Mouse (Mus musculus) cerebellum, adult 8-10 months (tissue): ENCODE results near the gene Fbxo34.
"Not testable (repeated sequence)": the region's sequence is repeated elsewhere in the genome, so short reads cannot be mapped to it uniquely, and the experiment has no call there.

Source experiments
- DNase-seq: peaks from one replicate; pipeline ENCODE4 v3.0.0; 2022

Fbxo34 gene

DNA sequence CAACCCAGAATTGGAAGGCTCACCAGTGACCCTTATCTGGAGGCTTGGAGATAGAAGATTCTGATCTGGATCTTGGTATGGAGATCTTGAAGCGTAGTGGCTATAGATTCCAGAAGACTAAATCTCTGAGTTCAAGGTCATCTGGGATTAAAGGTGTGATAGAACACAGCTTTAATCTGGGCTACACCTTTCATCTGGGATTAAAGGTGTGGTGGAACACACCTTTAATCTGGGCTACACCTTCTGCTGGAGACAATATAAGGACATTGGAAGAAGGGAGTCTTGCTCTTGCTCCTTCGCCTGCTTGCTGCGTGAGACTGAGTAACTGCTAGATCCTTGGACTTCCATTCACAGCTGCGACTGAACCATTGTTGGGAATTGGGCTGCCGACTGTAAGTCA lies at the start of gene Fbxo34:
Gene Fbxo34, plus strand, starts transcription at position 301 of the 400 bp plus-strand sequence.
- not testable (repeated sequence) for DNase-seq

DNA sequence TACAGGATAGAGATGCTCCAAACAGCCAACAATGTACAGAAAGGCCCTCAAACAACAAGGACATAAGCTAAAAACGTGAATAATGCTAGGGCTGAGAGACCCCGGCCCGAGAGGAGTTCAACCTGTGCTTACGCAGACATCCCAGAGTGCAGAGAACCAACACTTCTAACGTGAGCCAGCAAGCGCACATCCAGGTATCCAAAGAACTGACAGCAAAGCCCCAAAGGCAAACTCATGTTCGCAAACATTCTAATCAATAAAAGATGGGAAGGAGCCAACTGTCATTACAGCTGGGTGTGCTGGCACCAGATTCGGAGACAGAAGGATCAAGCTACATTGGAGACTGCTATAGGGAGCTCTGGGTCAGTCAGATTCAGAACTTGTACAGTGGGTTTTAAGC lies 47.5 kb upstream of the Fbxo34 start:
- no peak for DNase-seq

DNA sequence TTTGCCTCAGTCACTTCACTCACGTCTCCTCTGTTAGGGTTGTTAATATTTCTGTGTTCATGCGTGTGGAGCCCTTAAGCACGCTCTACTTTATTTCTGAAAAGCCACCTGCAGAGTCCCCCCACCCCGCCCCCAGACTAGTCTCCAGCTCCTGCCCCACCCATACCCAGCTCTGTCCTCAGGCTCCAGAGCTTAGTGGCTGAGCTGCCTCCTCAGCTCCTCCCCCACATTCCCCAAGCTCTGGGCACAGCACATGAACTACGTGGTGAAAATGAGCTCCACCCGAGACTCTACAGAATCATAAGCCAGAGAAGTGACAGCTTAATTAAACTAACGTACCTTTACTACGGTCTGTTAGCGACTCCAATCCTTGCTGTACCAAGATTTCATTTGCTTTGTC lies 44.2 kb upstream of the Fbxo34 start:
- no peak for DNase-seq

DNA sequence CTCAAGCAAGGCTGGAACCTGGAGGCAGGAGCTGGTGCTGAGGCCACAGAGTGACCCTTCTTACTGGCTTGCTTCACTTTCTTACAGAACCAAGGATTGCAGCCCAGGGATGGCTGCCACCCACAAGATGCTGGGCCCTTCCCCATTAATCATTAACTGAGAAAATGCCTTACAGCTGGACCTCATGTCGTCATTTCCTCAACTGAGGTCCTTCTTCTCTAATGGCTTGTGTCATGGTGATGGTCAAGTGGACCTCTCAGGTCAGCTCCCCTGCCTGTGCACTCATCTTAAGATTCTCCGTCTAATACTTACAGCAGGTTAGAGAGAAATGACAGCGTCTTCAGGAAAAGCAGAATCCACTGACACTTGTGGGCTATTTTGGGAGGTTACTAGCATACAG lies 32.9 kb upstream of the Fbxo34 start:
- no peak for DNase-seq

DNA sequence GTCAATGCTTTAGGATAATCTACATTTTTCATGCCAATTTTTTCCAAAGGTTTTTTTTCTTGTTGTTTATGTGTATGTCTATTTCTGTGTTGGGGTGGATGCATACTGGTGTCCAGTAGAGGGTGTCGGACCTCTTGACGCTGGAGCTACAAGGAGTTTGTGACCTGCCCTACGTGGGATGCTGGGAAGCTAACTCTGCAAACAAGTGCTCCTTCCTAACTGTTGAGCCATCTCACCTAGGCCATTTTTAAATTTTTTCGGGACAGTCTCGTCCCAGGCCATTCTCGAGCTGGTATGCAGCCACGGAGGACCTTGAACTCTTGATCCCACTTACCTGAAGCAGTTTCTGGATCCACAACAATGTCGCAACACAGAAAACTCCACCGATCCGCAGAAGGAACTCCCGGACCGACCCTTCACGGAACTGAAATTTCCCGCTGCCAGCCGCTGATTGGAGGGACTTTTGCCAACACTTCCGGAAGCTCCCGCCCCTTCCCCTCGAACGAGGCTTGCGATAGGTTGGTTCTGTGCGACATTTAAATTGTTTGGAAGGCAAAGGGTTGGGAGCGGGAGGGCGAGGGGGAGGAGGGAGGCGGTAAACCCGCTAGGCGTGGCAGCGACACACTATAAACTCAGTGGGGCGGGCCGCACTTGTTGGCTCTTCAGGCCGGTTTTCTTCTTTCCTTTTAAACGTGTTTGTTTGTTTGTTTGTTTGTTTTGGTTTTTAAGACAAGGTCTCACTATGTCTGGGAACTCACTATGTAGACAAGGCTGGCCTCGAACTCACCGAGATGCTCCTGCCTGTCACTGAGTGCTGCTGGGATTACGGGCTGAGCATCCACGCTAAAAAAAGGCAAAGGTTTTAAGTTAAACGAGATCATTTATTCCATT lies 32.2 kb upstream of the Fbxo34 start, which contains the start of gene Dlgap5:
Gene Dlgap5, minus strand, starts transcription at position 633 of the 891 bp plus-strand sequence.
- peak; percentile 84 for DNase-seq

DNA sequence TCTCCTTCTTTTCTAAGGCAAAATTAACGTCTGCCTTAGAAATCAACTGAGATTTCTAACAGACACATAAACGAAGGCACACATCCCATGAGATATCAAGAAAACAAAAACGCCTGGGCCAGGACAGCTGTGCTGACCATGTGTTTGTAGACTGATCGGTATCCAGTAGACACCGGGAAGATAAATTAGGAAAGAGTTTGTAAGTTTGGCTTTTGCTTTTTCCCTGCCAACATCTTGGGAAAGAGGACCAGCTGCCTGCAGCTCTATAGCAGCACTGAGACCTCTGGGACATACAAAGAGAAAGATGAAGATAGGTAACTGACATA lies 31.6 kb upstream of the Fbxo34 start:
- DNase-seq, result no peak

DNA sequence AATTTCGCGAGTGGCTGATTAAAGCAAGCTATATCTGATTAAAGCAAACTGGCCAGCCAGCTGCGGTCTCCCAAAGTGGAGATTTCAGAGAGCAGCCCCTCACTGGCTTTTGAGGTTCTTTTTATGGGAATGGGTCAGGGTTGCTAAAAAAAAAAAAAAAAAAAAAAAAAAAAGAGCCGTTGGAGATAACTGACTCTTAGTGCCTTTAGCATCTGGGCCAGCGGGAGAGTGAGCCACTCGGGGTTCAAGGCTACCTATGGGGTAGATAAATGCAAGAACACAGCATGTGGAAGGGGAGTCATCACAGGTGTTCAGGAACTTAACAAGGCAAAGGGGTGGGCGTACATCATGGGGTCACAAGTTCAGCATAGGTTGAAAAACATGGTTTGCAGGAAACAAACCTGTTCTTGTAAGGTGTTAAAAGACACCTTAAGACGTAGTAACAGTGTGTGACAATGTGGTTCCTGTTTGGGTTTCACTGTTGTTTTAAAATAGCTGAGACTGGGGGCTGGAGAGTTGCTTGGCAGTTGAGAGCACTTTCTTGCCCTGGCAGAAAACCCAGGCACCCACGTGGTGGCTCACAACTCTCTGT lies 31.1 kb upstream of the Fbxo34 start:
- DNase-seq, result no peak

DNA sequence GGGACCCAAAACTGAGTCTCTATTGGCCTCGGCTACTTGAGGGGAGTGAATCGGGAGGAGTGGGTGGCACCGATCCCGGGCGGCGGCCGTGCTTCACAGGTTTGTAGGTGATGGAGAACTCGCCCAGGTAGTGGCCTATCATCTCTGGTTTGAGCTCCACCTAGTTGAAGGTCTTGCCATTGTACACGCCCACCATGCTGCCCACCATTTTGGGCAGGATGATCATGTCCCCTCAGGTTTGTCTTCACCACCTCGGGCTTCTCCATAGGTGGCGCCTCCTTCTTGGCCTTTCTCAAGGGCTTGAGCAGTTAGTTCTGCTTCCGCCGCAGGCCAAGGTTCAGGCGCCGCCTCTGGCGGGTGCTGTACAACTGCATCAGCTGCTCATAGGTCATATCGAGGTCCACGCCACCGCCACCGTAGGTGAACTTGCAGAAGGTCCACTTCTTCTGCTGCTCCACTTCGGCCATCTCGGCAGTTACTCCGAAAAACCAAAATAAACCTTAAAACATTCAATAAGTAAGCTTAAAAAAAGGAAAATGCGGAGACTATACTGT lies 30.4 kb upstream of the Fbxo34 start:
- DNase-seq, result no peak

DNA sequence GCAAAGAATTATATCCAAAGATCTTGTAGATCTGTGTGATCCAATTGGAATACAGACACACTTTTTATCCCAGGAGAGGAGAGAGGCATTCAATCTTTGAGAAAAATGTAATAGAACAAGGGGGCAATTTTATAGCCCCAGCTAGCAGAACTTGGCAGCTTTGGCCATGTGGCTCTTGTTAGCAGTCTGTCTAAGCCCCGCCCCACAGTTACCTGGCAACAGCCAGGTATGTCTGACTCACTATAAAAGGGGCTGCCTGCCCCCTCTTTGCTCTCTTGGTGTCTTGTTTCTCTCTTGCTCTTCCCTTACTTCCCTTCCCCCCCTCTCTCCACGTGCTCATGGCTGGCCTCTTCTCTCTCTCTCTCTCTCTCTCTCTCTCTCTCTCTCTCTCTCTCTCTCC lies 28.6 kb upstream of the Fbxo34 start:
- no peak for DNase-seq

DNA sequence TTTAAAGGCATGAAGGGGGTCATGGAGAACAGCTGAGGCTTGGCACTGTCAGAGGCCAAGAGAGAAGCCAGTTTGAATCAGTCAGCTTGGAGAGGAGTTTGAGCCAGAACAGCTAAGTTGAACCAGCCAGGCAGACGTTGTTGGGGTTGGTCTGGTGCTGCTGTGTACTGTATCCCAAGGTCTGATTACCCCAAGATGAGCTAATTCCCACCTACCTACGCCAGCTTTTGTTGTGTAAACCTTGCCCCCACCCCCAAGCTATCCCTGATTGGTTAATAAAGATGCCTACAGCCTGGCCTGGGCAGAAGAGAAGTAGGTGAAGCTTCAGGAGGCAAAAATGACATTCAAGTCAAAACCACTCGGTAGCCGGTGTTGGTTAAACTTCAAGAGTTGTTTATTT lies 27.8 kb upstream of the Fbxo34 start:
- DNase-seq, result no peak

DNA sequence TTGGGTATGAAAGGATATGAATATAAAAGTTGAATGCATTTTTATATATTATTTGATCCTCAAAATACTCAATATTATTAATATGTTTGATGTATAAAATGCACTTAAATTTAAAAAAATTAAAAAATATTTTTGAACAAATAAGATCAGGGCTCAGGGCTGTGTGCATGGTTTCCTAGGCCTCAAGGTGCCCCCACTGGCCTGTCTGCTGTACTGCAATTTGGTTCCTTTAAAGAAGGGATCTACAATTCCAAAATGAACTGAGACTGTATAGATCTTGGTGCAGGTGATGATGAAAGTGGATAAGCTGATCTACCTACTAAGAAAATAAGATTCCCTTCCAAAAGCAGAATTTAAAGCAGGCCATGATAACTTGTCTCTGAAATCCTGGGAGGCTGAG lies 17.2 kb upstream of the Fbxo34 start:
- DNase-seq, result no peak

DNA sequence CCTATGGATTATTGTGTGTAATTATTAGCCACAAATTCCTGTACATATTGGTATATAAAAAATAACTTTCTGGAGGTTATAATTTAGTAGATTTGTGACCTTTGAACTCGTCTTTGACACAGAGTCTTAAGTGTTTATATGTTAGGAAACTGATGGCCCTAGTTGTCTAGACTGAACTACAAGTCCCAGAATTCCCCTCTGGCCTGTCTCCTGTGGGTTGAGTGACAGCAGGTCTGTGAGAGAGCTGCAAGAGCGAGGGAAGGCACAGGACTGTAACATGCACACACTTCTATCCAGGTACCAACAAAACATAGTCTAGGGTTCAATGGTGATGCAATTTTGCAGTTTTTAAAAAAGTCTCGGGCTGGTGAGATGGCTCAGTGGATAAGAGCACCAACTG lies 11.3 kb upstream of the Fbxo34 start:
- no peak for DNase-seq

DNA sequence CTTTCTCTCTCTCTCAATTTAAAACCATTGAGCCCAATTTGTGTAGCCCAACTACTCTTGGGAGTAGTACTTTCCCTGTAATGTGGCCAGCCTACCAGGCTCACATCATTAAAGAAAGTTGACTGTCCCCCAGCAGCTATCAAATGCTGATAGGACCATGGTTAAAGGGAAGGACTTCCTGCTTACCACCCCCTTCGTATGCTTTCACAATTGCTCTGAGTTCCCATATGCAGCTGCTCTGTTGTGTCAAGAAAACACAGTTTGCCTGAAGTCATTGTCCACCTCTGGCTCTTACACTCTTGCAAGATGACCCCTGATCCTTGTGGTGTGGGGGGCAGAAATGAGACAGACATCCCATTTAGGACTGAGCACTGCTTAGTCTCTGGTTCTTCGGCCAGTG lies 5.3 kb upstream of the Fbxo34 start:
- DNase-seq, result no peak

DNA sequence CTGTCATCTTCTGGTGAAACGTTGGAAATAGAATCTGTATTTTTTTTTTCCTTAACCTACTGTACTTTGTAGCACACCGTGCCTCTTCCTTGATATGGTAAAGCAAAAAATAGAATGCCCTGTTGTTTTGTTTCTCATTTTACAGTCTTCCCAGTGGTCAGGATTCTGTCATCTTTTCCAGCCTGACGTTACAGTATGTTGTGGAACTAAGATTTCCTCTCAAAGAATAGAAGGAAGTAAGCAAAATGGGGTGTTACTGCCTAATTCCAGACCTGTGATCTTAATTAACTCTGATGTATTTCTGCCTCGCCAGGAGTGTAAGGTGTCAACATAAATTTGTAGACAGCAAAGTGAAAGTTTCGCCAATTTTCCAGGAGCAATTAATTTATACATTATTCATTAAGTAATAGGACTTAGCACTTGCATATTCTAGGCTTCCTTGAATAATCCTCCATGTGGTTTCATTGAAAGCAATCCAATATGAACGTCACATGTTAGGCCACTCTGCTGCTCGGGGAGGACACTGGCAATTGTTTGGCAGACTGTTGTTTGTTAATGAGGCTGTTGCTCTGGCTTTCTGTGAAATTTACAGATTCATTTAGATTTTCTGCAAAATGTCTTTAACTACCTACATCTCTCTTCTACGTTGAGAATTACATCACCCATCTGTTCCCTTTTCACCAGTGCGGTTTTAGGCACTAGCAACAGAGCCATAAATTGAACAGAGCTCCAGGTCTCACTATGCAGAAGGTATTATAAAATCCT lies 4.7 kb upstream of the Fbxo34 start:
- no peak for DNase-seq

DNA sequence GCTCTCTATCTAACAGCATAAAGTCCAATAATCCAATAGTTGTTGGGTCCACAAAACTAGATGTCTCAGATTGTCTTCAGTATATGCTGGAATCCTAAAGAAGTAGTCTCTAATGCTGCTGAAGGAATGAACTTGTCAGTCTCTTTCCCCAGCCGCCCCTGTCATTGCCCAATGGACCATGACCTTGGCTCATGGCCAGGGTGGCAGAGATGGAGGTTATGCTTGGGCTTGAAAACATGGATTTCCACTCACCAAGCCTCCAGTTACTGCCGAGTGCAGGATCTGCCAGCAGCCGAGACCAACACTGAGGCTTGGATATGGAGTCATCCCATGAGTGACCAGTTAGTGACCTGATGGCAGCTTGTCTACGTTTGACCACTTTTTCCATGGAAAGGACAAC lies 9.3 kb downstream of the Fbxo34 start:
- DNase-seq, result no peak

DNA sequence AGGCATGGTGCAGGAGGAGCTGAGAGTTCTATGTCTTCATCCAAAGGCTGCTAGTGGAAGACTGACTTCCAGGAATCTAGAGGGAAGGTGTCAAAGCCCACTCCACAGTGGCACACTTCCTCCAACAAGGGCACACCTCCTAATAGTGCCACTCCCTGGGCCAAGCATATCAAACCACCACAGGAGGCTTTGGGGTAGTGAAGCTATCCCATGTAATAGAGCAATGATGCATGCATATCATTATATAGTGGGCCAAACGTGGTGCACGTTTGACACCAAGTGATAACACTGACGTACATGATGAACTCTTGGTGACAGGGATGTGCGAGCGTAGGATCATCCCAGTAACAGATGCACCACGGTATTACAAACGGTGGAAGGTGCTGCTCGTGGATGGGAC lies 11.8 kb downstream of the Fbxo34 start:
- DNase-seq, result no peak

DNA sequence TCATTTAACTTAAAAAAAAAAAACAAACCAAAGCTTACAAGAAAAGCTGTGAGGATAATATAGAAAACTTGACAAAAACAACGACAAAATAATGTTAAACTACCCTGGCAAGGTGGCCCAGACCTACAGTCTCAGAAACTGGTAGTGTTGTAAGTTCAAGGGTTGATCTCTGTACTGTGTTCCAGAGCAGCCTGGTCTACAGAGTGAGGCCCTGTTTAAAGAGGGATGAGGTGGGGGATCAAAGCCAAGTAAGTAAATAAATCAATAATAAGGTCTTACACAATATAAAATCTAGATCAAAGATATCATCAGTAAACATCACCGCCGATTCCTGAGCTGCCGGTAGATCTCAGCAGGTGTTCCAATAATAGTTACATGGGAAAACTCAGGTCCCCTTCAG lies 12.2 kb downstream of the Fbxo34 start:
- DNase-seq, result no peak

DNA sequence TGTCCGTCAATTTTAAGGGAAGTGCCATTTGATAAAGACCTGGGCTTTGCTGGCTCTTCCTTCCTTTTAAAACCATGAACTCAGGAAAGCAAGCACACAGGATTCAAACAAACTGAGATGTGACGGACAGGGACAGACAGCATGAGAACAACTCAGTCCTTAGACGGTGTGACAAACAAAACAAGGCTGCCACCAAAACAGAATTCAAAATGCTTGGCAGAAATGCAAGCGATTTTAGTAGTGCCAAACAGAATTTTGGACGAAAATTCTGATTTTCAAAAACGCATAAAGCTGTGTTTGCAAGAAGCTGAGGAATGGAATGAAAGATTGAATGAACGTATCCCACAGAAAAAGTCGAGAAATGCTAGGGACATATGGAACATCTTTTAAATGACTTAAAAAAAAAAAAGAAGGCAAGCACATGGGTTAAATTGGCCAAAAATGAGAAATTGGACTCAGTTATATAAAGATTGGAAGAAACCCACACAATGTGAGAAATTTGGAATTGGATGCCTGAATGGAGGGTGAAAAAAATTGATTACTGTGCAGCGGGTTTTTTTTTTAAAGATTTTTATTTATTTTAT lies 12.7 kb downstream of the Fbxo34 start:
- no peak for DNase-seq

DNA sequence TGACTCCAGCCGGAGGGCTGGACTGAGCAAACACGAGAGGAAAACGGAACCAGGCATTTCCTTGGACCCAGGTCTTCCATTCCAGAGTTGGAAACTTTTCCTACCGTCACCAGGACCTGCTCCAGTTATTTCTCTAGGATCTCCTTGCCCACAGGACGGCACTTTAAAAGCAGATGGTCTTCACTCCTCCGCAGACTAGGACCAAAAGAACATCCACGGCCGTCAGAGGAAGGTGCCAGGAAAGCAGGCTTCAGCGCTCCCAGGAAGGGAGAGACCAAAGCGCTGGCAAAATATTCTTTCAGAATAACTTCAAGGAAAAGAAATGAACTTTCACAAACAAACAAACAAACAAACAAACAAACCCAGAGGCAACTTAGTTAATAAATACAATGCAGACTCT lies 14.2 kb downstream of the Fbxo34 start:
- DNase-seq, result no peak

DNA sequence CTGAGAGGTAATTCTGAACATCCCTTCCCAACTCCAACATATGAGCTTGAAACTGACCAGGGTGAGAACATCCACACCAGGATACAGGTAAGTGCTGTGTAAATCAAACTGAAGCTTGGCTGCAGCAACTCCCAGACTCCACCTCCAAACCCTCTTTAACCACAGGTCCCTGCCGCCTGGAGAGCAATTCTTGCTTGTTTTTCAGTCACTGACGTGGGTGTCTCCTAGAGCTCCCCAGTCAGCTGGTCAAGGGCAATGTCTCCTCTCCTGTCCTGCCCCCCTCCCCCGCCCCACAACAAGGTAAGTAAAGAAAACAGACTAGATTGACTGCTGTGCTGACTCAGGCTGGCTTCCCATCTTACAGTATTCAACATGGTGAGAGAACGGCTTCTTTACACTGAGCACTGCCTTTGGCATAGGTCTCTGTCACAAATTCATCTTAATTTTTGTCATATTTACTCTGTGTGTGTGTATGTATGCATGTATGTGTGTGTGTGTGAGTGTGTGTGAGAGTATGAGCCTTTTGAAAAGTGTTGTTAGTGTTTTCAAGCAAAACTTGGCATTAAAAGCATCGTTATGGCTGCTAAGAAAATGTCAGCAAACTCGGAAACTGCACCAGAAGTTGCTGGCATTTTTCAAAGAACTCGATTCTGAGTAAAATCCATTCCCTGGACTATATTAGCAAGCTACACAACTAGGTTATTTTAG lies 15.4 kb downstream of the Fbxo34 start:
- no peak for DNase-seq

DNA sequence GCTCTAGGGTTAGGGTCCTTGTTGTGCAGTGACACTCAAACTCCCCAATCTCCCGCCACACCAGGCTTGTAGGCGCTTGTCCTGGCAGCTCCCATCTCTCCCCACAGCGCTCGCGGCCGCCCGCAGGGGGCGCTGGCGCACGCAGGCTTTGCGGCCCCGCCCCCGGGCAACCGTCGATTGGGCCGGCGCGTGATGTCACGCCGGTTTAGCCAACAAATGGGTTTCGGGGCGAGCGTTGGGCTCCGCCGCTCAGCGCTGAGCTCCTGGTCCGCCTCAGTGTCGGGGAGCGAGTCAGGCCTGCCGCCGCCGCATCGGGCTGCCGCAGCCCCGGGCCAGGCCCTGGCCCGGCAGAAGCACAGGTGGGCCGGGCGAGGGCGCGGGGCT lies 22.1 kb downstream of the Fbxo34 start:
- DNase-seq, result peak; percentile 97

DNA sequence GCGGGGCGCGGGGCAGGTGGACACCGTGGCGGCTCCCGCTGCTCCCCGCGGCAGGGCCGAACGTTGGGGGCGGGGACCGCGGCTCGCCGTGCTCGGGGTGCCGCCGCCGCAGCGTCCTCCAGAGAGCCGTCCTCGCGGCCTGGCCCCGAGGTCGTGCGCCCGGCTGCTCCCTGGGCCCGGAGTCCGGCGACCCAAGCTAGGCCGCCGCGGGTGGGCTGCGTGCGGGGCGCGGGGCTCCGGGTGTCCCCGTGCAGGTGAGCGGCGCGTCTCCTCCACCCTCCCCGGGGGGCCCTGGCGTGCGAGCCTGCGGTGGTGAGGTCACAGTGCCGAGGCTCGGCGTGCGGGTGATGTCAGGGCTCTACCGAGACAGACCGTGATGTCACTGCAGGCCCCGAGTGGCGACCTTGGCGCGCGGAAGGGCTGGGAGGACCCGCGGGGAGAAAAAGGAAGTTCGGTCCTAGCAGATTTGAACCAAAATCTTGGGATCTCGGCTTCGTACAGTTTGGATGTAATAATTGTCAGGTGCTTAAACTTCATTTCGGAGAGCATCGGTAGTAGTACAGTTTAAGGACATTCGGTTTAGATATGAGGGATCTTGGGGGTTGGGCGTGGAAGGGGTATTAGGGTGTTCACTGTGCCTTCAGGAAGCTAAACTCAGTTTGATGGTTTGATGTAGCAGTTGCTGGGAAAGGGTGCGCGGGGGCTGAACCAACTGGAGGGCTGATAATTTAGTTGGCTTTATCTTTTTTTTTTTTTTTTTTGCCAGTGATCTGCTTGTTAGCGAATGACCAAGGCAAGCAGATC lies 22.7 kb downstream of the Fbxo34 start:
- DNase-seq, result peak; percentile 70
